Mouse (Mus musculus): ENCODE results near the gene Copz1.

Copz1 gene

GRCm38 (mm10) chr15:103308876-103309580, 36.5 kb downstream of the Copz1 start:
- DNase-seq (ENCODE audit: low spot score) = no peak

- no peak for DNase-seq (ENCODE audit: low spot score)
These were observed 37.9 kb downstream of the Copz1 start, which contains the start of gene Gpr84 for GRCm38 (mm10) chr15:103310365-103310910. Gpr84 (minus strand) TSS chr15:103310612.

GRCm38 (mm10) chr15:103313495-103314095, 41.1 kb downstream of the Copz1 start:
- no peak for DNase-seq (ENCODE audit: low spot score)

- DNase-seq (ENCODE audit: low spot score) = no peak
These were observed 41.7 kb downstream of the Copz1 start for GRCm38 (mm10) chr15:103314181-103314580.

GRCm38 (mm10) chr15:103315011-103315502, 42.5 kb downstream of the Copz1 start:
- no peak for DNase-seq (ENCODE audit: low spot score)

GRCm38 (mm10) chr15:103315979-103316776, 43.7 kb downstream of the Copz1 start:
- DNase-seq (ENCODE audit: low spot score) = no peak

GRCm38 (mm10) chr15:103317120-103317519, 44.6 kb downstream of the Copz1 start:
- no peak for DNase-seq (ENCODE audit: low spot score)

- DNase-seq (ENCODE audit: low spot score) = no peak
These were observed 45.2 kb downstream of the Copz1 start for GRCm38 (mm10) chr15:103317731-103318130.

- DNase-seq (ENCODE audit: low spot score) = no peak
These were observed 45.8 kb downstream of the Copz1 start for GRCm38 (mm10) chr15:103318201-103318816.

GRCm38 (mm10) chr15:103321076-103321475, 48.6 kb downstream of the Copz1 start:
- no peak for DNase-seq (ENCODE audit: low spot score)

GRCm38 (mm10) chr15:103322396-103322795, 49.9 kb downstream of the Copz1 start:
- DNase-seq (ENCODE audit: low spot score) = no peak

- DNase-seq (ENCODE audit: low spot score) = no peak
These were observed 50.5 kb downstream of the Copz1 start for GRCm38 (mm10) chr15:103323070-103323454.

GRCm38 (mm10) chr15:103323455-103324247, 51.1 kb downstream of the Copz1 start:
- peak; percentile 76 for DNase-seq (ENCODE audit: low spot score)

GRCm38 (mm10) chr15:103333081-103333615, 60.6 kb downstream of the Copz1 start:
- no peak for DNase-seq (ENCODE audit: low spot score)

GRCm38 (mm10) chr15:103333738-103334137, 61.2 kb downstream of the Copz1 start:
- no peak for DNase-seq (ENCODE audit: low spot score)

- no peak for DNase-seq (ENCODE audit: low spot score)
These were observed 61.7 kb downstream of the Copz1 start for GRCm38 (mm10) chr15:103334194-103334593.

- no peak for DNase-seq (ENCODE audit: low spot score)
These were observed 62.5 kb downstream of the Copz1 start for GRCm38 (mm10) chr15:103335040-103335439.

- DNase-seq (ENCODE audit: low spot score) = no peak
These were observed 63.1 kb downstream of the Copz1 start for GRCm38 (mm10) chr15:103335488-103336235.

GRCm38 (mm10) chr15:103336996-103337667, 64.6 kb downstream of the Copz1 start:
- no peak for DNase-seq (ENCODE audit: low spot score)

GRCm38 (mm10) chr15:103338829-103339165, 66.3 kb downstream of the Copz1 start:
- DNase-seq (ENCODE audit: low spot score) = no peak
